Mouse (Mus musculus) heart, adult 2 months (tissue): ENCODE results near the gene Pawr.

Experiments
- CTCF ChIP-seq: fragments of 200-600 bp; IDR thresholded peaks from 2 replicates; pipeline ENCODE4 v1.8.1; 2022; ENCODE audit warnings: antibody characterized with exemption, mild to moderate bottlenecking, moderate library complexity
- EP300 ChIP-seq: fragments of 200-500 bp; IDR thresholded peaks from 2 replicates; pipeline ENCODE4 v1.6.1; 2011; ENCODE audit warnings: low read depth, low read length, control low read depth; ENCODE audit not compliant: insufficient read depth

DNA sequence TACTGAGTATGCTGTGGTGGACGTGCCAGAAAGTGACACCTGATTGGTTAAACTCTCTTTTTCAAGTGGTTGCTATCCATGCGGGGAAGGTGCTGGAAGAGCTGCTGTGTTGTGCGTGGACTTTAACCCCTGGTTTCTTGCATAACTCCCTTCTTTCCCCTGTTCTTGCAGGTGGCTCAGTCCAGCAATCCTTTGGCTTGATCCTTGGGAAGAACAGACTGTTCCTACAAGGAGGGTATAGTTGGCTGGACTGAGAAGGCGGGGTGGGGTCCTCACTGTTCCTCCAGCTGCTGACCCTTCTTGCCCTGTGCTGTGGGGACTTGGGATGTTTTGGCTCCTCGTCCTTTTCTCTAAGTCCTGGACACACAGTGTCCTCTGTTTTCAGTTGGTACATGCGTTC, 36.4 kb downstream of the Pawr start:
- TF ChIP-seq EP300 (no peak), CTCF (no peak)
